Mouse (Mus musculus) lung, adult 18-20 months (tissue): ENCODE data around the gene Chek1.

Source experiments
- DNase-seq, 2 experiments: peaks; one replicate each; pipeline ENCODE4 v3.0.0; 2022; ENCODE audit warnings: mixed read lengths in 2 of 2

The Chek1 gene

DNA sequence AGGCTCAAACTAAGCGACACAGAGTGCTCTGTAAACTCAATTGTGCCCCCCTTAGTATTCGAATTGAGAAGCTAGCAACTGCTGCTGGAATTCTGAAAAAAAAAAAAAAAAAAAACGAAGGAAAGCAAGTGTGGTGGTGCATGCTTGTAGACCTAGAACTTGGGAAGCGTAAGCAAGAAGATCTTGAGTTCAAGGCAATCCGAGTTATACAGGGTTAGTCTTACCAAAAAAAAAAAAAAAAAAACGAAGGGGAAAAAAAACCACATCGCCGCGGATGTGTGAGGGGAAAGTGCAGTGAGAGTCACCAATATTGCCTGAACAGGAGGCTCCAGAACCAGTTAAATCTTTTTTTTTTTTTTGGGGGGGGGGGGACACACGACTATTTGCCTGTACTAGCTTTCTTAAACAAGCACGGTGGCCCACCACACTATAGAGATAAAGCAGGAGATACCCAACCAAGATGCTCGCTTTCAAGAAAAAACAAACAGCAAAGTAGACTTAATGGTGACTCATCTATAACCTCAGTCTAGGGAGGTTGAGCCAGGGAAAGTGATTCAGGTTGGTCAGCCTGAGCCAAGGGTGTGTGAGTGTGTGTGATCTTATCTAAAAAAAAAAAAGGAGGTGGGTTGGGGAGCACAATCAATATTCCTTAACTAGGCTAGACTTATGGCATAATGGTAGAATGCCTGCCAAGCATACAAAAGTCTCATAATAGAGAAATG, at the start of gene Chek1:
Gene Chek1, minus strand, starts transcription at position 32 of the 722 bp plus-strand sequence.
- DNase-seq, result no peak

- DNase-seq, result no peak
These were observed 42.2 kb upstream of the Chek1 start for GRCm38 (mm10) chr9:36769048-36769413.

GRCm38 (mm10) chr9:36768156-36769047, 41.5 kb upstream of the Chek1 start:
- peak; percentile 38 for DNase-seq

DNA sequence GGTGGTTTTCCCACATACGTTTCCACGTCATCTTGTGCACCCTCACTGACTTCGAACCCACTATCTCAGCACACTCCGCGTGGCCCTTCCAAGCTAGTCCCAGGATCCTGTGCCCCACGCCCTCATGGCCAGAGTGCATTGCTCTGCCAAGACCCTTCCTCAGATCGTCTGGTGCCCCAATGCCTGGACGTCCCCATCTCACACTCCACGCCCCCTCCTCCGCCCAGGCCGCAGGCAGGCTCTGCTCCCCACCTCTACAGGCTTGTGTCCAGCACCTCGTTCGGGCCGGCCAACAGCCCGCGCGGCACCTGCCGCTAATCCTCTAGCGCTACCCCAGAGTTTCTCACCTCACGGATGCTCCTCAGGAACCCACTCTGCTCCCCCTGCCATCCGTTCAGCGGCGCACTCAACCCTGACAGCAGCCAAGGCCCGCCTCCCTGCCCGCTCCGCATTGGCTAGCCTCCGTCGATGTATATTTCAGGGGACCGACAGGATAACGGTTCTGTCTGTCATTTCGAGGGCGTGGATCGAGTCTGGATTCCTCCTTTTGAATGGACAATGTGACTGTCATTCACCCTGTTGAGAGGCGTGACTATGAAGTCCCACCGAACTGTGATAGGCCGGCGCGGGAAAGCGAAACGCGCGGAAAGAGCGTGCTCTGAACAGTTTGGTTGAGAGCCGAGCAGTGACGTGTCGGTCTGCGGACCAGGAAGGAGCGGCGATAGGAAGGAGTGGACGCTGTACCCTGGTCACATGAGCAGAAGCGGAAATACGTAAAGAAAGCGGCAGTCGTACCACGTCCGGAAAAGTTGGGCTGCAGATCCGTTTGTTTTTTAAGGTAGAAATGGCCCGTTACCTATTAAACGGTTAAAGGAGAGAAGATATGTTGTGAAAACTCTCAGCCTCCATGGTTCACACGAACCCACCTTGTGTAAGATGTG, 40.6 kb upstream of the Chek1 start, which contains the start of gene Stt3a:
Gene Stt3a, minus strand, starts transcription at position 477 of the 941 bp plus-strand sequence.
- DNase-seq, result peak; percentile 100

DNA sequence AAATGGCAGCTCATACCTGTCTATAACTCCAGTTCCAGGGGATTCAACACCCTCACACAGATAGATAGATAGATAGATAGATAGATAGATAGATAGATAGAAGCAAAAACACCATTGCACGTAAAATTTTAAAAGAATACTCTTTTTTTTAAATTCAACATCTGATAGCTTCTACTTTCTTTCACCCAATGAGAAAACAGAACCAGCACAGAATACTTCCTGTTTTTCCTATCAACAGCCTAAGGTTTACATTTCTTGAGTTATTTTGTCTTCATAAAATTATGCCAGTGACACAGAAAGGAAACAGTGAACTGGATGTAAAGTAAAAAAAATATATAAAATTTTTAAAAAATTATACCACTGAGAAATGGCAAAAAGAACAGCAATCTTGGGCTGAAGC, 37.5 kb upstream of the Chek1 start:
- no peak for DNase-seq

DNA sequence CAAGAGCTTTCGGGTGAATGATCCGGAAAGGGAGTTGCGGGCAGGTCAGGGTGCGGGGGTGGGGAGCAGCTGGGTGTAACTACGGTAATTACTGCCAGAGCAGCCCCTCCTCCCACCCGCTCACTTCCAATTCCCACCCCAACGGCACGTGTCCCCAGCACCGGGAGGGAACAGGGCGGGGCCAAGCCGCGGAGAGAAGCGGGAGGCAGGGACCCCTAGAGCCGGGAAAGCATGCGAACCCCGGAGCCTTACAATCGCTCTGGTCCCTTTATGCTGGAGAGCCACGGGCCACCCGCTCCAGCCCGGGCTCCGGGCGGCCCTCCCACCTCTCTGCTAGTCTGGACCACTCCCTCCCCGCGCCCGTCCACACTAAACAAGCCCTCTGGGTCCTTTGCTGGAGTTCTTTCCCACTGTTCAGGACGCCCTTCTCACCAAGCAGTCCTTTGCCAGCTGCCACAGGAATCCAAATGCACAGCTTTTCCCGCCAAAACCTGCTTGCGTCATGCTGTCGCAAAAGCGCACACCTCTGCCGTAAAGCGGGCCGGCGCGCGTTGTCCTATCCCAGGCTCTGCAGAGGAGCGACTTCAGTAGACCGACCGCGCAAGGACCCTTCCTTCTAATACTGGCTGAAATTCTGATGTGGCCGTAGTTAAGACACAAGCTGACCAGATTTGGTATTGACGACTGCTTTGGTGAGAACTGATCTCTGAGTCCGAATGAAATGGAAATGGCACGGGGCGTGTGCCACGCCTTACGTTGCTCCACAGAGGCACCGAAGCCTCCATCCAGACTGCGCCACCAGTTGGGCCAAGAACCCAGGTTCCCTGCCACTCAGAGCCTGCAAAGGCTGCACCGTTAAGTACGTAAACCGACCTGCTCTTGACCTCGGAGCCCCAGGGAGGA, 483 bp downstream of the Chek1 start:
- DNase-seq, result peak; percentile 85 to 87

GRCm38 (mm10) chr9:36716624-36717023, 10.2 kb downstream of the Chek1 start:
- no peak for DNase-seq

DNA sequence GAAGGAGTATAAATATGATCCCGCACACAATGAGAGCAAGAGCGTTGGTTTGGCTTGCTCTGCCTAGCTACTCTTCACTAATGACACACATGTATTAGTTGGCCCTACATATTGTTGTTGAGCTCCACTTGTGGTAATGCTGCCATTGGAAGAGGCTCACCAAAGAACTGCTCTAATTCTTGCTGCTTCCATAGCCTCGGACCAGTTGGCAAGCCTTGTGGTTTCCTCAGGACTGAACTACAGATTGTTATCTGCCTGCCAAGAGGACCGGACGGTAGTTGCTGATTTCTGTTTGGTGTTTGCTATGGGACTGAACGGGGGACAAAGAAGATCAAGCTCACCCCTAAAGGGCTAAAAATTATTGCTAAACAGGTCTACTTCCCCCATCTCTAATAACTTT, 19.6 kb downstream of the Chek1 start:
- DNase-seq, result no peak

GRCm38 (mm10) chr9:36705923-36706322, 20.9 kb downstream of the Chek1 start:
- DNase-seq, result no peak

GRCm38 (mm10) chr9:36694276-36694675, 32.6 kb downstream of the Chek1 start:
- DNase-seq, result peak; percentile 14 to 22

DNA sequence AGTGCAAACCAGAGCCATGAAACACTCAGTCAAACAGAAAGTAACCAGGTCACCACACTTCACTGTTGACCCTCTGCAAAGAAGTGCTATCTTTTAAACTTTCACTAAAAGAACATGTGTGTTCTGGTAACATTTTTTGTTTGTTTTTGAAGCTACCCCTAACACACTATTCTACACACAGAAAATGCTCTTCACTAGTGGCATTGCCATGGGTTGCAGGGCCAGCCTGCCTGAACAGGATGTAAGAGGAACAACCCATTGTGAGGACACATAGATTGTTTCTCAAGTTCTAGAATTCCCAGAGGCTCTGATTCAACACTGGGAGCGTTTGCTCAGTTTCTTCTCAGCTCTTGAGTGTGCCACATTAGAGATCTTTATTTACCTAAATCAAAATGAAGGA, 33.9 kb downstream of the Chek1 start, which contains the start of gene Acrv1:
Gene Acrv1, plus strand, starts transcription at position 301 of the 400 bp plus-strand sequence.
- no peak for DNase-seq

DNA sequence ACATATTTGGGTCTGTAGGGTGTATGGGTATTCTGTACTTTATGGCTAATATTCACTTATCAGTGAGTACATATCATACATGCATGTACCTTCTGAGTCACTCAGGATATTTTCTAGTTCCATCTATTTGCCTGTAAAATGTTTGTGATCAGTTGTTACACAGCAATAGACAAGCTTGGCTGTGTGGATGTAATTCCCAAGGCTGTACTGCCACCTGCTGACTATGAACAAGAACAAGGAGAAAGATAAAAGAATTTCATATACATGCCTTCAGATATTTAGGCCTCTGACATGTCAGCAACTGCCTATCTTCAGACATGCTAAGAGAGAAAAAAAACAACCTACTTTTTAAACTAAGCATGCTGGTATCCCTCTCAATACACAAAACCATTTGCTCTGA, 39.5 kb downstream of the Chek1 start:
- DNase-seq, result no peak

DNA sequence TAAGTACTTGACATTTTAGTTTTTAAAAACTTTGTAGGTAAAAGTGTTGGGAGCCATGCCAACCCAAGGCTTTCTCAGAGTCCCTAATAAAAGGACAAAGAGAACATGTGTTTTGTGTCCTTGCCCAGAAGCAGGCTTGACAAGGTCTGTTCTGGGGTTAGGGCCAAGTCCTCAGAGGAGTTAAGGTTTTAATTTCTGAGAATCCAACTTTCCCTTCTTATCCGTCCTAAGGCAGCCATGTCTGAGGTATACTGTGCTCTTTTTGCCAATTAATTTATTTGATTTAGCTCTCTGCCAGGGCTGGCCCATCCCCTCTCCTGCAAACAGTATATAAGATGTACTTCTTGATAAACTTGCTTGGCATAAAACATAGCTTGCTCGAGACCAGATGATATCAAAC, 45.4 kb downstream of the Chek1 start:
- peak in 1 of 2 experiments; percentile 0 for DNase-seq
